ENCODE assay signal across 23 mouse cellular contexts in genomic region chr6:144453605-144454004, GRCm38 (mm10).
DNase-seq lines count a peak whose midpoint lies in the region; ATAC-seq and TF ChIP-seq lines count a peak whose summit lies in the region.
"Had no signal": no experiment of that assay in that cellular context is flagged by ENCODE, and none has a peak within 500 bp of the region (broad histone marks: within the 10 kb centered on the region; RNA-seq: fewer than 3 reads in every experiment).

No protein-coding gene starts in this region.

- DNase-seq in forebrain, embryonic 10.5 days (ENCODE audit: extremely low spot score, low spot score), result peak; percentile 28
- DNase-seq in forebrain, postnatal 0 days, result no peak
- DNase-seq in ZHBTc4 (ENCODE audit: low read depth, low spot score), result peak; percentile 25
- no peak for DNase-seq in gastrocnemius, postnatal 25 days
- DNase-seq in kidney, postnatal 14 days, result no peak
- DNase-seq: adrenal gland, adult 2 months; cerebellum, adult 11 months; gastrocnemius, postnatal 10 days; heart, adult 18-20 months; heart, postnatal 14 days; kidney, adult 2 months; liver, postnatal 0 days; thymus, postnatal 14 days had no signal

- H3K27me3 ChIP-seq in forebrain, embryonic 10.5 days (ENCODE audit: poor library complexity, severe bottlenecking), result peaks cover 70% of the 10 kb centered on the region
- H3K27me3 ChIP-seq in forebrain, postnatal 0 days (ENCODE audit: insufficient read depth, low read length), result no peaks in the 10 kb centered on the region
- peaks cover 7% of the 10 kb centered on the region; the same call in 1 of the 2 replicates for H3K27me3 ChIP-seq in midbrain, embryonic 12.5 days
- H3K27me3 ChIP-seq in midbrain, embryonic 16.5 days (ENCODE audit: control insufficient read depth, insufficient read depth, low read depth, low read length), result no peaks in the 10 kb centered on the region
- no peaks in the 10 kb centered on the region for H3K27me3 ChIP-seq in forebrain, embryonic 16.5 days (replicated peaks; ENCODE audit: control insufficient read depth, insufficient read depth, low read length)
- H3K27me3 ChIP-seq: embryonic facial prominence, embryonic 12.5 days; heart, embryonic 13.5 days had no signal

- no peaks in the 10 kb centered on the region for H3K36me3 ChIP-seq in forebrain, embryonic 10.5 days (replicated peaks)
- H3K36me3 ChIP-seq in forebrain, postnatal 0 days (ENCODE audit: insufficient read depth), result no peaks in the 10 kb centered on the region
- H3K36me3 ChIP-seq in midbrain, embryonic 12.5 days, result no peaks in the 10 kb centered on the region
- H3K36me3 ChIP-seq in midbrain, embryonic 16.5 days (ENCODE audit: control insufficient read depth, insufficient read depth, low read length), result no peaks in the 10 kb centered on the region
- H3K36me3 ChIP-seq in forebrain, embryonic 16.5 days (ENCODE audit: control insufficient read depth, insufficient read depth), result no peaks in the 10 kb centered on the region
- H3K36me3 ChIP-seq: embryonic facial prominence, embryonic 12.5 days; heart, embryonic 13.5 days; limb, embryonic 12.5 days had no signal

- no peak for TF ChIP-seq CTCF in forebrain, postnatal 0 days (IDR thresholded peaks at IDR 0.05; ENCODE audit: low read depth)

- H3K4me3 ChIP-seq in forebrain, embryonic 10.5 days, result no peak overlapping the region
- H3K4me3 ChIP-seq in forebrain, postnatal 0 days (ENCODE audit: low read depth, low read length), result no peak overlapping the region
- no peak overlapping the region for H3K4me3 ChIP-seq in midbrain, embryonic 12.5 days
- no peak overlapping the region for H3K4me3 ChIP-seq in midbrain, embryonic 16.5 days (ENCODE audit: low read depth, low read length)
- H3K4me3 ChIP-seq in forebrain, embryonic 16.5 days (replicated peaks; ENCODE audit: low read length), result no peak overlapping the region
- H3K4me3 ChIP-seq: embryonic facial prominence, embryonic 12.5 days; heart, embryonic 13.5 days; limb, embryonic 12.5 days had no signal

- H3K4me1 ChIP-seq in forebrain, embryonic 10.5 days, result peaks cover 34% of the 10 kb centered on the region
- H3K4me1 ChIP-seq in forebrain, postnatal 0 days (ENCODE audit: insufficient read depth), result peaks cover 6% of the 10 kb centered on the region; the same call in 1 of the 2 replicates
- peaks cover 24% of the 10 kb centered on the region for H3K4me1 ChIP-seq in midbrain, embryonic 12.5 days
- H3K4me1 ChIP-seq in midbrain, embryonic 16.5 days (ENCODE audit: control insufficient read depth, insufficient read depth, low read length), result peaks cover 11% of the 10 kb centered on the region; the same call in 1 of the 2 replicates
- H3K4me1 ChIP-seq in forebrain, embryonic 16.5 days (replicated peaks; ENCODE audit: control insufficient read depth, insufficient read depth, low read length), result peaks cover 24% of the 10 kb centered on the region
- H3K4me1 ChIP-seq: heart, embryonic 13.5 days had no signal

- 19% methylated on average over 7 of the region's 7 CpGs for WGBS in forebrain, embryonic 10.5 days
- WGBS in forebrain, postnatal 0 days, result 24% methylated on average over 7 of the region's 7 CpGs
- WGBS in midbrain, embryonic 12.5 days, result 23% methylated on average over 7 of the region's 7 CpGs
- 31% methylated on average over 7 of the region's 7 CpGs for WGBS in midbrain, embryonic 16.5 days
- WGBS in forebrain, embryonic 16.5 days, result 18% methylated on average over 7 of the region's 7 CpGs

- H3K27ac ChIP-seq in forebrain, embryonic 10.5 days, result peak overlapping the region; percentile 21
- no peak overlapping the region for H3K27ac ChIP-seq in forebrain, postnatal 0 days (ENCODE audit: low read depth, low read length)
- no peak overlapping the region for H3K27ac ChIP-seq in midbrain, embryonic 12.5 days (replicated peaks)
- H3K27ac ChIP-seq in midbrain, embryonic 16.5 days (ENCODE audit: low read length), result no peak overlapping the region
- H3K27ac ChIP-seq in forebrain, embryonic 16.5 days (ENCODE audit: low read length), result no peak overlapping the region
- H3K27ac ChIP-seq: embryonic facial prominence, embryonic 12.5 days; heart, embryonic 13.5 days; hindbrain, embryonic 14.5 days; kidney, postnatal 0 days; limb, embryonic 12.5 days had no signal

- ATAC-seq in forebrain, postnatal 0 days, result no peak
- peak; percentile 35; the same call in 1 of the 2 replicates for ATAC-seq in midbrain, embryonic 12.5 days (ENCODE audit: low FRiP score, low read depth)
- ATAC-seq in midbrain, embryonic 16.5 days, result no peak
- no peak for ATAC-seq in forebrain, embryonic 16.5 days
- ATAC-seq: liver, postnatal 0 days; lung, postnatal 0 days had no signal

- no peak overlapping the region for H3K4me2 ChIP-seq in forebrain, postnatal 0 days (ENCODE audit: low read depth)
- H3K4me2 ChIP-seq in midbrain, embryonic 12.5 days (replicated peaks), result no peak overlapping the region
- H3K4me2 ChIP-seq in midbrain, embryonic 16.5 days (ENCODE audit: low read length), result no peak overlapping the region
- no peak overlapping the region for H3K4me2 ChIP-seq in forebrain, embryonic 16.5 days (ENCODE audit: low read length)
- H3K4me2 ChIP-seq: embryonic facial prominence, embryonic 12.5 days; heart, embryonic 13.5 days; hindbrain, embryonic 14.5 days; liver, embryonic 11.5 days had no signal

- H3K9ac ChIP-seq in forebrain, postnatal 0 days, result no peak overlapping the region
- H3K9ac ChIP-seq in midbrain, embryonic 12.5 days (replicated peaks), result no peak overlapping the region
- H3K9ac ChIP-seq in midbrain, embryonic 16.5 days (ENCODE audit: low read depth, low read length), result no peak overlapping the region
- H3K9ac ChIP-seq in forebrain, embryonic 16.5 days (replicated peaks; ENCODE audit: low read depth, low read length), result 0 out of 2 replicates have a peak overlapping the region, but pooled peaks have one; percentile 22
- H3K9ac ChIP-seq: embryonic facial prominence, embryonic 12.5 days; heart, embryonic 13.5 days; hindbrain, embryonic 14.5 days; limb, embryonic 12.5 days; liver, postnatal 0 days had no signal

- H3K9me3 ChIP-seq in forebrain, embryonic 10.5 days, result no peaks in the 10 kb centered on the region
- H3K9me3 ChIP-seq in forebrain, postnatal 0 days (ENCODE audit: low read length), result no peaks in the 10 kb centered on the region
- H3K9me3 ChIP-seq in midbrain, embryonic 12.5 days, result no peaks in the 10 kb centered on the region
- no peaks in the 10 kb centered on the region for H3K9me3 ChIP-seq in midbrain, embryonic 16.5 days (replicated peaks; ENCODE audit: control insufficient read depth, low read length, poor library complexity, severe bottlenecking)
- H3K9me3 ChIP-seq in forebrain, embryonic 16.5 days (ENCODE audit: control insufficient read depth, low read length), result no peaks in the 10 kb centered on the region
- H3K9me3 ChIP-seq: embryonic facial prominence, embryonic 12.5 days; heart, embryonic 13.5 days; limb, embryonic 12.5 days had no signal

Comparison
In these comparisons a context has a peak if more than half of its experiments do, and no peak if none do; other contexts are left out.
1. DNase-seq: peak in forebrain, embryonic 10.5 days (single experiment) and ZHBTc4 (single experiment); none in forebrain, postnatal 0 days (single experiment), gastrocnemius, postnatal 25 days (single experiment) and kidney, postnatal 14 days (single experiment).